Mouse (Mus musculus) heart, embryonic 14.5 days (tissue): ENCODE measurements at regions not wholly inside any gene's neighbourhood (a gene's known extent, or its start where the extent isn't known, plus 50 kb on each side); places are given as distances from the start of the nearest gene placed in this dataset.

Source experiments
- ATAC-seq: fragments of 200-750 bp; cut with Nextera tagmentation; 2 replicates; pipeline ENCODE4 v1.8.0; 2017; ENCODE audit warnings: low read depth, moderate TSS enrichment; ENCODE audit not compliant: insufficient number of reproducible peaks, insufficient read depth, low FRiP score
- H3K27ac ChIP-seq, 2 experiments: fragments of 200-500 bp in 1 of 2; fragments of 300-500 bp in 1 of 2; sonication (generic) in 1 of 2; replicated peaks in 1 of 2; 2 replicates each; pipeline ENCODE4 v1.5.1; 2012 to 2014; ENCODE audit warnings: low read depth in 2 of 2, low read length in 2 of 2, control low read depth in 1 of 2, mild to moderate bottlenecking in 1 of 2, mixed read lengths in 1 of 2; ENCODE audit not compliant: control insufficient read depth in 1 of 2, insufficient read depth in 1 of 2
- H3K27me3 ChIP-seq: fragments of 300-500 bp; sonication (generic); 2 replicates; pipeline ENCODE4 v1.6.1; 2014; ENCODE audit warnings: mild to moderate bottlenecking, low read length, control low read depth; ENCODE audit not compliant: control insufficient read depth, insufficient read depth
- H3K36me3 ChIP-seq: fragments of 300-500 bp; sonication (generic); 2 replicates; pipeline ENCODE4 v1.6.1; 2014; ENCODE audit warnings: mild to moderate bottlenecking, control low read depth, low read length, mixed read lengths; ENCODE audit not compliant: control insufficient read depth, insufficient read depth
- H3K4me1 ChIP-seq, 2 experiments: fragments of 200-500 bp in 1 of 2; fragments of 300-500 bp in 1 of 2; sonication (generic) in 1 of 2; 2 replicates each; pipeline ENCODE4 v1.6.1; 2012 to 2014; ENCODE audit warnings: low read length in 2 of 2, control low read depth in 1 of 2, mixed read lengths in 1 of 2; ENCODE audit not compliant: control insufficient read depth in 2 of 2, insufficient read depth in 2 of 2
- H3K4me2 ChIP-seq: fragments of 300-500 bp; sonication (generic); 2 replicates; pipeline ENCODE4 v1.6.1; 2014; ENCODE audit warnings: mild to moderate bottlenecking, low read length
- H3K4me3 ChIP-seq, 2 experiments: fragments of 200-500 bp in 1 of 2; fragments of 300-500 bp in 1 of 2; sonication (generic) in 1 of 2; 2 replicates each; pipeline ENCODE4 v1.5.1; 2012 to 2014; ENCODE audit warnings: low read length in 2 of 2, mild to moderate bottlenecking in 2 of 2, control low read depth in 1 of 2, low read depth in 1 of 2, moderate library complexity in 1 of 2; ENCODE audit not compliant: control insufficient read depth in 1 of 2, insufficient read depth in 1 of 2
- H3K9ac ChIP-seq: fragments of 300-500 bp; sonication (generic); 2 replicates; pipeline ENCODE4 v1.6.1; 2014; ENCODE audit warnings: mild to moderate bottlenecking, low read length
- H3K9me3 ChIP-seq: fragments of 300-500 bp; sonication (generic); 2 replicates; pipeline ENCODE4 v1.6.1; 2016; ENCODE audit warnings: low read length, control low read depth; ENCODE audit not compliant: control insufficient read depth
- WGBS: fragments of 180-500 bp; shearing (Covaris S2); extraction: QIAGEN DNeasy Blood & Tissue Kit; methylation state at CpG from one replicate; pipeline ENCODE4 v1.1.7; 2014; 5-methylcytosine and 5-hydroxymethylcytosine counted together

GRCm38 (mm10) chr10:30030621-30031020 is 169.7 kb downstream of the Cenpw start:
- Histone ChIP-seq H3K27ac (no peak overlapping the region), H3K36me3 (no peaks in the 10 kb centered on the region), H3K9me3 (no peaks in the 10 kb centered on the region), H3K27me3 (no peaks in the 10 kb centered on the region), H3K4me2 (no peak overlapping the region), H3K4me1 (no peaks in the 10 kb centered on the region), H3K4me3 (no peak overlapping the region), H3K9ac (no peak overlapping the region)
- no peak for ATAC-seq
- WGBS = 62% methylated on average over 4 of the region's 4 CpGs

GRCm38 (mm10) chr10:30002950-30003636 is 197.3 kb downstream of the Cenpw start:
- Histone ChIP-seq H3K4me3 (no peak overlapping the region), H3K27me3 (no peaks in the 10 kb centered on the region), H3K4me2 (no peak overlapping the region), H3K36me3 (no peaks in the 10 kb centered on the region), H3K9ac (no peak overlapping the region), H3K4me1 (no peaks in the 10 kb centered on the region), H3K9me3 (no peaks in the 10 kb centered on the region), H3K27ac (no peak overlapping the region)
- ATAC-seq = no peak
- 65% methylated on average over 6 of the region's 6 CpGs for WGBS

GRCm38 (mm10) chr10:30000836-30001235 is 199.5 kb downstream of the Cenpw start:
- no peaks in the 10 kb centered on the region for H3K4me1 ChIP-seq
- H3K9ac ChIP-seq = no peak overlapping the region
- 77% methylated on average over 2 of the region's 2 CpGs for WGBS
- H3K4me2 ChIP-seq = no peak overlapping the region
- no peak overlapping the region for H3K27ac ChIP-seq
- no peaks in the 10 kb centered on the region for H3K27me3 ChIP-seq
- H3K36me3 ChIP-seq = no peaks in the 10 kb centered on the region
- no peak overlapping the region for H3K4me3 ChIP-seq
- no peak for ATAC-seq
- no peaks in the 10 kb centered on the region for H3K9me3 ChIP-seq

GRCm38 (mm10) chr10:29981539-29981938 is 218.8 kb downstream of the Cenpw start:
- ATAC-seq = no peak
- Histone ChIP-seq H3K4me3 (no peak overlapping the region), H3K9me3 (no peaks in the 10 kb centered on the region), H3K9ac (no peak overlapping the region), H3K36me3 (no peaks in the 10 kb centered on the region), H3K4me2 (no peak overlapping the region), H3K4me1 (no peaks in the 10 kb centered on the region), H3K27ac (no peak overlapping the region), H3K27me3 (no peaks in the 10 kb centered on the region)
- 74% methylated on average over 2 of the region's 2 CpGs for WGBS
